Mouse (Mus musculus) right cerebral cortex, postnatal 4 days (tissue): Measurements from ENCODE around the gene Elk4.

Experiments
- DNase-seq: peaks from one replicate; pipeline ENCODE4 v3.0.0-alpha.2; 2022

The Elk4 gene

GRCm38 (mm10) chr1:131989476-131989875 lies 17.9 kb upstream of the Elk4 start:
- no peak for DNase-seq

- DNase-seq, result no peak
Measured at GRCm38 (mm10) chr1:131990083-131990760, 17.2 kb upstream of the Elk4 start.

GRCm38 (mm10) chr1:131992561-131993001 lies 14.8 kb upstream of the Elk4 start:
- no peak for DNase-seq

GRCm38 (mm10) chr1:131993169-131994040 lies 14.0 kb upstream of the Elk4 start:
- no peak for DNase-seq

GRCm38 (mm10) chr1:131995062-131995461 lies 12.3 kb upstream of the Elk4 start:
- DNase-seq, result peak; percentile 77

GRCm38 (mm10) chr1:132000506-132000905 lies 6.9 kb upstream of the Elk4 start:
- DNase-seq, result no peak

GRCm38 (mm10) chr1:132001880-132002330 lies 5.5 kb upstream of the Elk4 start:
- no peak for DNase-seq

GRCm38 (mm10) chr1:132003111-132003510 lies 4.3 kb upstream of the Elk4 start:
- no peak for DNase-seq

- no peak for DNase-seq
Measured at GRCm38 (mm10) chr1:132003817-132004216, 3.6 kb upstream of the Elk4 start.

- no peak for DNase-seq
Measured at GRCm38 (mm10) chr1:132004574-132005180, 2.7 kb upstream of the Elk4 start.

- no peak for DNase-seq
Measured at GRCm38 (mm10) chr1:132005466-132005865, 1.9 kb upstream of the Elk4 start.

GRCm38 (mm10) chr1:132006046-132006445 lies 1.4 kb upstream of the Elk4 start:
- DNase-seq, result no peak

GRCm38 (mm10) chr1:132006721-132007120 lies 686 bp upstream of the Elk4 start:
- no peak for DNase-seq

- peak; percentile 79 for DNase-seq
Measured at GRCm38 (mm10) chr1:132007828-132008827, 721 bp downstream of the Elk4 start.

- DNase-seq, result no peak
Measured at GRCm38 (mm10) chr1:132008881-132009644, 1.7 kb downstream of the Elk4 start.

- DNase-seq, result no peak
Measured at GRCm38 (mm10) chr1:132010632-132011501, 3.5 kb downstream of the Elk4 start.

- DNase-seq, result no peak
Measured at GRCm38 (mm10) chr1:132011785-132012184, 4.4 kb downstream of the Elk4 start.

- no peak for DNase-seq
Measured at GRCm38 (mm10) chr1:132012861-132013260, 5.5 kb downstream of the Elk4 start.

GRCm38 (mm10) chr1:132014800-132015199 lies 7.4 kb downstream of the Elk4 start:
- DNase-seq, result no peak

- DNase-seq, result no peak
Measured at GRCm38 (mm10) chr1:132016691-132017090, 9.3 kb downstream of the Elk4 start.
